Mouse (Mus musculus) MEL (cell line): ENCODE measurements around the gene Tmem238l. TPM values are rescaled to one million over a fixed set of nuclear protein-coding genes. Genes with fewer than 3 reads are reported as not detected.

Experiments used
- DNase-seq: peaks from one replicate; pipeline ENCODE4 v3.0.0; 2011; ENCODE audit warnings: low read depth, low spot score
- H3K27ac ChIP-seq: 2 replicates; pipeline ENCODE4 v1.5.1; 2012; ENCODE audit warnings: low read depth, mild to moderate bottlenecking, control low read depth, low read length, moderate library complexity; ENCODE audit not compliant: control insufficient read depth
- H3K27me3 ChIP-seq, 2 experiments: fragments of 150-350 bp in 1 of 2; sonication (generic) in 1 of 2; 2 replicates each; pipeline ENCODE4 v1.6.1; 2012; ENCODE audit warnings: low read length in 2 of 2, mild to moderate bottlenecking in 2 of 2, improper control_type of control experiment in 1 of 2, moderate library complexity in 1 of 2; ENCODE audit not compliant: insufficient read depth in 2 of 2, control insufficient read depth in 1 of 2
- H3K36me3 ChIP-seq, 2 experiments: 2 replicates each; pipeline ENCODE4 v1.6.1; 2012 to 2014; ENCODE audit warnings: low read length in 2 of 2, improper control_type of control experiment in 1 of 2, inconsistent platforms in 1 of 2, mild to moderate bottlenecking in 1 of 2; ENCODE audit not compliant: insufficient read depth in 2 of 2, control insufficient read depth in 1 of 2
- H3K4me1 ChIP-seq, 2 experiments: fragments of 150-350 bp in 1 of 2; sonication (generic) in 1 of 2; 2 replicates each; pipeline ENCODE4 v1.6.1; 2012; ENCODE audit warnings: low read length in 2 of 2, improper control_type of control experiment in 1 of 2, mild to moderate bottlenecking in 1 of 2; ENCODE audit not compliant: insufficient read depth in 2 of 2, control insufficient read depth in 1 of 2
- H3K4me3 ChIP-seq, 2 experiments: fragments of 150-350 bp in 1 of 2; sonication (generic) in 1 of 2; 2 replicates each; pipeline ENCODE4 v1.5.1; 2012; ENCODE audit warnings: low read depth in 2 of 2, low read length in 2 of 2, mild to moderate bottlenecking in 2 of 2, moderate library complexity in 2 of 2, control low read depth in 1 of 2, improper control_type of control experiment in 1 of 2; ENCODE audit not compliant: control insufficient read depth in 1 of 2, insufficient read depth in 1 of 2
- H3K79me2 ChIP-seq: 2 replicates; pipeline ENCODE4 v1.6.1; 2012; ENCODE audit warnings: mild to moderate bottlenecking, low read length, moderate library complexity; ENCODE audit not compliant: control insufficient read depth, poor library complexity, insufficient read depth
- H3K9ac ChIP-seq: 2 replicates; pipeline ENCODE4 v1.6.1; 2012; ENCODE audit warnings: low read depth, mild to moderate bottlenecking, control low read depth, low read length, moderate library complexity; ENCODE audit not compliant: control insufficient read depth, poor library complexity, severe bottlenecking
- H3K9me3 ChIP-seq: fragments of 150-350 bp; sonication (generic); replicated peaks from 2 replicates; pipeline ENCODE4 v1.6.1; 2012; ENCODE audit warnings: mild to moderate bottlenecking, low read length, improper control_type of control experiment, moderate library complexity; ENCODE audit not compliant: insufficient read depth
- BHLHE40 ChIP-seq: IDR thresholded peaks from 2 replicates; pipeline ENCODE4 v1.6.1; 2012; ENCODE audit warnings: low read depth, mild to moderate bottlenecking, inconsistent platforms, low read length, improper control_type of control experiment, borderline replicate concordance
- CHD1 ChIP-seq: IDR thresholded peaks from 2 replicates; pipeline ENCODE4 v1.6.1; 2012; ENCODE audit warnings: low read depth, mild to moderate bottlenecking, inconsistent platforms, low read length, improper control_type of control experiment
- CTCF ChIP-seq, 3 experiments: IDR thresholded peaks in 2 of 3; conservative IDR thresholded peaks in 1 of 3; 2 replicates each; pipeline ENCODE4 v1.5.1; 2011 to 2012; ENCODE audit warnings: low read length in 3 of 3, low read depth in 2 of 3, mild to moderate bottlenecking in 2 of 3, improper control_type of control experiment in 1 of 3, inconsistent platforms in 1 of 3, mixed read lengths in 1 of 3, moderate library complexity in 1 of 3; ENCODE audit not compliant: control insufficient read depth in 1 of 3, insufficient read depth in 1 of 3, poor library complexity in 1 of 3, severe bottlenecking in 1 of 3
- E2F4 ChIP-seq: IDR thresholded peaks from 2 replicates; pipeline ENCODE4 v1.6.1; 2011; ENCODE audit warnings: low read depth, low read length, improper control_type of control experiment, borderline replicate concordance
- ELF1 ChIP-seq: IDR thresholded peaks from 2 replicates; pipeline ENCODE4 v1.6.1; 2014; ENCODE audit warnings: low read depth, mild to moderate bottlenecking, inconsistent platforms, low read length, improper control_type of control experiment, moderate library complexity
- EP300 ChIP-seq, 2 experiments: IDR thresholded peaks; 2 replicates each; pipeline ENCODE4 v1.6.1; 2011; ENCODE audit warnings: improper control_type of control experiment in 2 of 2, low read length in 2 of 2, low read depth in 1 of 2, mild to moderate bottlenecking in 1 of 2
- ETS1 ChIP-seq: IDR thresholded peaks from 2 replicates; pipeline ENCODE4 v1.6.1; 2012; ENCODE audit warnings: low read depth, mild to moderate bottlenecking, inconsistent platforms, low read length, improper control_type of control experiment, moderate library complexity
- GATA1 ChIP-seq: IDR thresholded peaks from 2 replicates; pipeline ENCODE4 v1.6.1; 2011; ENCODE audit warnings: low read depth, low read length, improper control_type of control experiment
- HCFC1 ChIP-seq: IDR thresholded peaks from 2 replicates; pipeline ENCODE4 v1.6.1; 2012; ENCODE audit warnings: low read depth, mild to moderate bottlenecking, inconsistent platforms, low read length, improper control_type of control experiment, moderate library complexity
- JUND ChIP-seq: IDR thresholded peaks from 2 replicates; pipeline ENCODE4 v1.6.1; 2011; ENCODE audit warnings: low read depth, mild to moderate bottlenecking, improper control_type of control experiment, low read length
- MAFK ChIP-seq: IDR thresholded peaks from 2 replicates; pipeline ENCODE4 v1.6.1; 2011; ENCODE audit warnings: low read depth, mild to moderate bottlenecking, low read length, improper control_type of control experiment, borderline replicate concordance
- MAX ChIP-seq: IDR thresholded peaks from 2 replicates; pipeline ENCODE4 v1.6.1; 2011; ENCODE audit warnings: low read length, improper control_type of control experiment
- MXI1 ChIP-seq: IDR thresholded peaks from 2 replicates; pipeline ENCODE4 v1.6.1; 2011; ENCODE audit warnings: mild to moderate bottlenecking, low read depth, low read length, improper control_type of control experiment
- MYB ChIP-seq: IDR thresholded peaks from 2 replicates; pipeline ENCODE4 v1.6.1; 2011; ENCODE audit warnings: mild to moderate bottlenecking, low read depth, low read length, improper control_type of control experiment
- MYC ChIP-seq: IDR thresholded peaks from 2 replicates; pipeline ENCODE4 v1.6.1; 2011; ENCODE audit warnings: low read depth, mild to moderate bottlenecking, low read length, improper control_type of control experiment, moderate library complexity
- NELFE ChIP-seq: IDR thresholded peaks from 2 replicates; pipeline ENCODE4 v1.6.1; 2011; ENCODE audit warnings: low read depth, low read length, improper control_type of control experiment
- POLR2A ChIP-seq, 2 experiments: IDR thresholded peaks; 2 replicates each; pipeline ENCODE4 v1.6.1; 2011 to 2012; ENCODE audit warnings: low read length in 2 of 2, mild to moderate bottlenecking in 2 of 2, control low read depth in 1 of 2, improper control_type of control experiment in 1 of 2, low read depth in 1 of 2, moderate library complexity in 1 of 2; ENCODE audit not compliant: control insufficient read depth in 1 of 2, insufficient read depth in 1 of 2, poor library complexity in 1 of 2
- POLR2AphosphoS2 ChIP-seq: IDR thresholded peaks from 2 replicates; pipeline ENCODE4 v1.6.1; 2011; ENCODE audit warnings: low read length, improper control_type of control experiment
- POLR2AphosphoS5 ChIP-seq: IDR thresholded peaks from 2 replicates; pipeline ENCODE4 v1.6.1; 2012; ENCODE audit warnings: low read depth, borderline replicate concordance, mild to moderate bottlenecking, inconsistent platforms, low read length, moderate library complexity, mixed read lengths
- RCOR1 ChIP-seq: IDR thresholded peaks from 2 replicates; pipeline ENCODE4 v1.6.1; 2012; ENCODE audit warnings: low read depth, mild to moderate bottlenecking, inconsistent platforms, low read length, improper control_type of control experiment
- SIN3A ChIP-seq: IDR thresholded peaks from 2 replicates; pipeline ENCODE4 v1.6.1; 2012; ENCODE audit warnings: low read length, improper control_type of control experiment, inconsistent platforms
- SMC3 ChIP-seq: IDR thresholded peaks from 2 replicates; pipeline ENCODE4 v1.6.1; 2011; ENCODE audit warnings: low read depth, low read length, improper control_type of control experiment
- UBTF ChIP-seq: IDR thresholded peaks from 2 replicates; pipeline ENCODE4 v1.6.1; 2012; ENCODE audit warnings: low read depth, mild to moderate bottlenecking, inconsistent platforms, low read length, improper control_type of control experiment, moderate library complexity, borderline replicate concordance; ENCODE audit not compliant: insufficient read depth
- USF1 ChIP-seq: IDR thresholded peaks from 2 replicates; pipeline ENCODE4 v1.6.1; 2014; ENCODE audit warnings: low read depth, mild to moderate bottlenecking, inconsistent platforms, low read length, improper control_type of control experiment, moderate library complexity
- ZKSCAN1 ChIP-seq: IDR thresholded peaks from 2 replicates; pipeline ENCODE4 v1.6.1; 2012; ENCODE audit warnings: low read depth, mild to moderate bottlenecking, inconsistent platforms, low read length, improper control_type of control experiment, moderate library complexity
- ZMIZ1 ChIP-seq: IDR thresholded peaks from 2 replicates; pipeline ENCODE4 v1.6.1; 2012; ENCODE audit warnings: low read depth, mild to moderate bottlenecking, inconsistent platforms, low read length, improper control_type of control experiment, moderate library complexity
- polyA plus RNA-seq, 2 experiments: library from polyadenylated mRNA; stranded (reverse) in 1 of 2; unstranded in 1 of 2; fragments of >175 nt in 1 of 2; fragments of >200 nt in 1 of 2; gene quantifications; 2 replicates each; pipeline versions ENCODE4 v1.2.1 to v1.2.4; 2012; ENCODE audit warnings: low replicate concordance in 2 of 2, low read depth in 1 of 2; ENCODE audit not compliant: insufficient read length in 2 of 2, insufficient read depth in 1 of 2, missing spikeins in 1 of 2
- total RNA-seq: library from RNA; depleted of rRNA; stranded (reverse); fragments of 300-350 nt; gene quantifications from 2 replicates; pipeline ENCODE4 v1.2.3, GENCODE M21; 2012

The Tmem238l gene
- total and polyA plus RNA-seq, 3 experiments: not detected

DNA sequence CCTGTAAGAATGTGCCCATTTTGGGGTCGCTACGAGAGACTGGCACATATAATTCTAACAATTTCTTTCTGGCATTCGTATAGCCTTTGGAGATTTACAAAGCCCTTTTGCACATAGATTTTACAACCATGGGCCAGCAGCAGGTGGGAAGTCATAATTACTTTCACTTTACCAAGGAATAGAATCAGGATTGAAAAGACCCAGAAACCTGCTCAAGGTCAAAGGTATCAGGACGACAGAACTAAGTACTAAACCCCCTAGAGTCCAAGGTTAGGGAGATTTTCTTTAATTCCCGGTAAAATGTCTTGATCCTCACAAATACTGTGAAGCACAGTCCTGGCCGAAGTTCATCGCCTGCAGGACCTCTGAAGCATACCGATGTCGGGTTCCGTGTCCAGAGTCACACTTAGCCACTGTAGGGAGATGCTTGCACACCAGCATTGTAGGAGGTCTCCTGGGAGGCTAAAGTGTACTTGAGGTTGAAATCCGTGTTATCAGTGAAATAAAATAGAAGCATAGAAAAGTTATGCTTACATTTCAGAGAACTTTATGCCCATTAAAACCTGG lies 28.8 kb downstream of the Tmem238l start:
- H3K4me1 ChIP-seq: peaks cover 0 to 4% of the 10 kb centered on the region in 2 experiments; a peak in 1 of 4 replicates
- TF ChIP-seq POLR2AphosphoS5 (no peak), RCOR1 (no peak), ZKSCAN1 (no peak), ZMIZ1 (no peak)
- H3K36me3 ChIP-seq: peaks cover 0 to 3% of the 10 kb centered on the region in 2 experiments; a peak in 1 of 4 replicates
- H3K79me2 ChIP-seq: no peaks in the 10 kb centered on the region
- no peaks in the 10 kb centered on the region for H3K9me3 ChIP-seq
- peak overlapping the region; percentile 86 to 97 for H3K4me3 ChIP-seq
- no peak overlapping the region for H3K27ac ChIP-seq
- peak overlapping the region; percentile 72 for H3K9ac ChIP-seq
- H3K27me3 ChIP-seq: peaks cover 0 to 2% of the 10 kb centered on the region in 2 experiments; a peak in 1 of 4 replicates
- peak; percentile 50 for DNase-seq

DNA sequence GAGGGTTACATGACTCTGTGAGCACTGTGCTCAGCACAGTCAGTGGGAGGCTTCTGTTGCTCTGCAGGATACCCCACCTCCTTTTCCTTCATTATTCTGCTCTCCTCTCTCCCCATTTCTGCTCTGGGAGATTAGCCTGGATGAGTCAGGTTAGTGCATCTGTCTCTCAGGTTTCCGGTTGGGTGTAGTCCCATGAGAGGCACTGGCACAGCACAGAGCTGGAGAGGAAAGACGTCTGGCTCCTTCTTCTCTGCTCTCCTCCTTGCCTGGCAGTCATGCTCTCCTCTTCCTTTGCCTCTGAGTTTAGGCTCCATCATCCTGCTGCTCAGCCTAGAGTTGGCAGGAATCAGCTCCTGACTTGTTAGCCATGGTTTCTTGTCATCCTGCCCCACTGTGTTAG lies 35.7 kb downstream of the Tmem238l start:
- Histone ChIP-seq H3K4me3 (no peak overlapping the region), H3K9ac (no peak overlapping the region), H3K4me1 (no peaks in the 10 kb centered on the region), H3K79me2 (no peaks in the 10 kb centered on the region), H3K36me3 (no peaks in the 10 kb centered on the region), H3K27me3 (no peaks in the 10 kb centered on the region), H3K9me3 (no peaks in the 10 kb centered on the region), H3K27ac (no peak overlapping the region)
- TF ChIP-seq CTCF (IDR thresholded peaks at IDR 0.05 in 2 of 3, conservative IDR thresholded peaks at IDR 0.05 in 1 of 3; ENCODE audit: control insufficient read depth in 1 of 3, insufficient read depth in 1 of 3, low read depth in 2 of 3, low read length in 3 of 3, poor library complexity in 1 of 3, severe bottlenecking in 1 of 3): no peak
- no peak for TF ChIP-seq MXI1
- no peak for TF ChIP-seq UBTF
- no peak for TF ChIP-seq POLR2A (IDR thresholded peaks at IDR 0.05; ENCODE audit: control insufficient read depth in 1 of 2, insufficient read depth in 1 of 2, low read depth in 1 of 2, low read length in 2 of 2, poor library complexity in 1 of 2)
- TF ChIP-seq GATA1: no peak
- TF ChIP-seq SMC3: no peak
- no peak for TF ChIP-seq ZMIZ1
- no peak for TF ChIP-seq MYC
- no peak for TF ChIP-seq MAX
- TF ChIP-seq NELFE: no peak
- TF ChIP-seq RCOR1: no peak
- TF ChIP-seq JUND: no peak
- TF ChIP-seq ETS1: no peak
- DNase-seq: no peak

DNA sequence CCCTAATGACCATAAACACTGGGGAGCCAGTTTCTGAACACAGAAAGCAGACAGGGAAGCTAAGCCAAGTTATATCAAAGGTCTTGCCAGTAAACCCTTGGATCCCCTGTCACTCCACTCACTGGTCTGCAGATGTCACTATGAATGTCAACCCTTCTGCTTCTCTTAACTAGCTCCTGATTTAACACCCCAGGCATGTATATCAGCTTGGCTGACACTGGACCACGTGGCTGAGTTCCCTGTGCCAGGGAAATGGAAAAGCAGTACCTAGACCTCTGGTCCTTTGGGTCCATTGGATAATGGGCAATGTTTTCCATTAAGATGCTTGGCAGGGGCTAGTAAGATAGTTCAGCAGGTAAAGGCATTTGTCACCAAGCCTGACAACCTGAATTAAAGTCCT lies 37.2 kb downstream of the Tmem238l start:
- H3K79me2 ChIP-seq: no peaks in the 10 kb centered on the region
- H3K9me3 ChIP-seq: no peaks in the 10 kb centered on the region
- no peaks in the 10 kb centered on the region for H3K27me3 ChIP-seq

More for the DNA sequence above, 37.2 kb downstream of the Tmem238l start:
- no peak for DNase-seq
- H3K4me3 ChIP-seq: no peak overlapping the region
- TF ChIP-seq HCFC1: no peak
- TF ChIP-seq E2F4: no peak
- TF ChIP-seq GATA1: no peak
- TF ChIP-seq NELFE: no peak
- TF ChIP-seq CTCF (IDR thresholded peaks at IDR 0.05 in 2 of 3, conservative IDR thresholded peaks at IDR 0.05 in 1 of 3; ENCODE audit: control insufficient read depth in 1 of 3, insufficient read depth in 1 of 3, low read depth in 2 of 3, low read length in 3 of 3, poor library complexity in 1 of 3, severe bottlenecking in 1 of 3): no peak
- no peak for TF ChIP-seq MYB
- no peak for TF ChIP-seq EP300 (IDR thresholded peaks at IDR 0.05; ENCODE audit: low read depth in 1 of 2, low read length in 2 of 2)
- TF ChIP-seq MAFK: no peak
- no peak for TF ChIP-seq POLR2AphosphoS2
- TF ChIP-seq RCOR1: no peak
- no peak for TF ChIP-seq SIN3A
- TF ChIP-seq USF1: no peak
- no peak for TF ChIP-seq ELF1
- no peak for TF ChIP-seq BHLHE40
- no peak for TF ChIP-seq CHD1
- TF ChIP-seq, all 39 proteins: peak for 0
- no peak overlapping the region for H3K9ac ChIP-seq
- no peaks in the 10 kb centered on the region for H3K4me1 ChIP-seq
- no peaks in the 10 kb centered on the region for H3K36me3 ChIP-seq
- no peak overlapping the region for H3K27ac ChIP-seq
